Mouse (Mus musculus): ENCODE measurements around the gene Rusc1.

The Rusc1 gene

GRCm38 (mm10) chr3:89093175-89093574, at the start of gene Rusc1:
Gene Rusc1 (minus strand): TSS chr3:89093311.
- peak; percentile 86 for DNase-seq (ENCODE audit: low read depth, low spot score)

- no peak for DNase-seq (ENCODE audit: low read depth, low spot score)
These were observed 43.3 kb upstream of the Rusc1 start for GRCm38 (mm10) chr3:89136365-89136764.

- no peak for DNase-seq (ENCODE audit: low read depth, low spot score)
These were observed 42.8 kb upstream of the Rusc1 start, which contains the start of gene Pklr for GRCm38 (mm10) chr3:89135958-89136357. Gene Pklr (plus strand): TSS chr3:89136142.

- DNase-seq (ENCODE audit: low read depth, low spot score) = no peak
These were observed 40.6 kb upstream of the Rusc1 start for GRCm38 (mm10) chr3:89133752-89134151.

- no peak for DNase-seq (ENCODE audit: low read depth, low spot score)
These were observed 39.9 kb upstream of the Rusc1 start for GRCm38 (mm10) chr3:89133063-89133450.

GRCm38 (mm10) chr3:89132285-89133062, 39.4 kb upstream of the Rusc1 start:
- peak; percentile 23 for DNase-seq (ENCODE audit: low read depth, low spot score)

- no peak for DNase-seq (ENCODE audit: low read depth, low spot score)
These were observed 38.7 kb upstream of the Rusc1 start for GRCm38 (mm10) chr3:89131816-89132215.

GRCm38 (mm10) chr3:89129908-89130307, 36.8 kb upstream of the Rusc1 start:
- no peak for DNase-seq (ENCODE audit: low read depth, low spot score)

- no peak for DNase-seq (ENCODE audit: low read depth, low spot score)
These were observed 32.9 kb upstream of the Rusc1 start for GRCm38 (mm10) chr3:89125981-89126380.

- DNase-seq (ENCODE audit: low read depth, low spot score) = no peak
These were observed 31.1 kb upstream of the Rusc1 start for GRCm38 (mm10) chr3:89124241-89124640.

GRCm38 (mm10) chr3:89123313-89123712, 30.2 kb upstream of the Rusc1 start:
- no peak for DNase-seq (ENCODE audit: low read depth, low spot score)

GRCm38 (mm10) chr3:89115522-89115921, 22.4 kb upstream of the Rusc1 start:
- DNase-seq (ENCODE audit: low read depth, low spot score) = peak; percentile 30

- no peak for DNase-seq (ENCODE audit: low read depth, low spot score)
These were observed 19.9 kb upstream of the Rusc1 start for GRCm38 (mm10) chr3:89113058-89113457.

- no peak for DNase-seq (ENCODE audit: low read depth, low spot score)
These were observed 15.0 kb upstream of the Rusc1 start for GRCm38 (mm10) chr3:89108146-89108545.

- no peak for DNase-seq (ENCODE audit: low read depth, low spot score)
These were observed 14.4 kb upstream of the Rusc1 start for GRCm38 (mm10) chr3:89107545-89107944.

- no peak for DNase-seq (ENCODE audit: low read depth, low spot score)
These were observed 13.8 kb upstream of the Rusc1 start for GRCm38 (mm10) chr3:89106881-89107280.

- DNase-seq (ENCODE audit: low read depth, low spot score) = no peak
These were observed 10.1 kb upstream of the Rusc1 start for GRCm38 (mm10) chr3:89103291-89103595.

- DNase-seq (ENCODE audit: low read depth, low spot score) = no peak
These were observed 9.6 kb upstream of the Rusc1 start for GRCm38 (mm10) chr3:89102495-89103290.

GRCm38 (mm10) chr3:89101812-89102494, 8.8 kb upstream of the Rusc1 start, which contains the start of gene Fdps:
Gene Fdps (minus strand): TSS chr3:89101959.
- peak; percentile 99 for DNase-seq (ENCODE audit: low read depth, low spot score)

GRCm38 (mm10) chr3:89101459-89101811, 8.3 kb upstream of the Rusc1 start:
- no peak for DNase-seq (ENCODE audit: low read depth, low spot score)

- no peak for DNase-seq (ENCODE audit: low read depth, low spot score)
These were observed 7.7 kb upstream of the Rusc1 start, which contains the start of gene Gm43738 for GRCm38 (mm10) chr3:89100811-89101210. Gene Gm43738 (minus strand): TSS chr3:89101099.

GRCm38 (mm10) chr3:89094021-89094420, 910 bp upstream of the Rusc1 start:
- DNase-seq (ENCODE audit: low read depth, low spot score) = no peak

Measured in mesoderm, embryonic 11.5 days (tissue).